Mouse (Mus musculus) kidney, postnatal 0 days (tissue): Measurements from ENCODE around the gene Il12rb1. TPM values are rescaled to one million over a fixed set of nuclear protein-coding genes. Genes with fewer than 3 reads are reported as not detected.
"Not testable (repeated sequence)": the region's sequence is repeated elsewhere in the genome, so short reads cannot be mapped to it uniquely, and the experiment has no call there.

Source experiments
- ATAC-seq: fragments of 200-750 bp; cut with Nextera tagmentation; replicated peaks from 2 replicates; pipeline ENCODE4 v1.8.0; 2017; ENCODE audit warnings: low read depth, moderate number of reproducible peaks, moderate TSS enrichment, moderate library complexity; ENCODE audit not compliant: low FRiP score
- DNase-seq: peaks from one replicate; pipeline ENCODE4 v3.0.0-alpha.2; 2016; ENCODE audit warnings: low spot score
- H3K27ac ChIP-seq: fragments of 300-500 bp; sonication (generic); 2 replicates; pipeline ENCODE4 v1.5.1; 2014; ENCODE audit warnings: mild to moderate bottlenecking
- H3K27me3 ChIP-seq: fragments of 300-500 bp; sonication (generic); 2 replicates; pipeline ENCODE4 v1.6.1; 2014; ENCODE audit warnings: low read length, mixed read lengths; ENCODE audit not compliant: insufficient read depth
- H3K36me3 ChIP-seq: fragments of 300-500 bp; sonication (generic); 2 replicates; pipeline ENCODE4 v1.6.1; 2014; ENCODE audit warnings: low read length, mixed read lengths; ENCODE audit not compliant: insufficient read depth
- H3K4me1 ChIP-seq: fragments of 300-500 bp; sonication (generic); replicated peaks from 2 replicates; pipeline ENCODE4 v1.6.1; 2014; ENCODE audit warnings: antibody characterized with exemption, low read length, mixed read lengths; ENCODE audit not compliant: insufficient read depth
- H3K4me2 ChIP-seq: fragments of 300-500 bp; sonication (generic); 2 replicates; pipeline ENCODE4 v1.6.1; 2014; ENCODE audit warnings: mild to moderate bottlenecking, low read length, moderate library complexity, mixed read lengths
- H3K4me3 ChIP-seq: fragments of 300-500 bp; sonication (generic); replicated peaks from 2 replicates; pipeline ENCODE4 v1.5.1; 2014; ENCODE audit warnings: low read depth, low read length
- H3K9ac ChIP-seq: fragments of 300-500 bp; sonication (generic); 2 replicates; pipeline ENCODE4 v1.6.1; 2014; ENCODE audit warnings: low read depth, low read length
- H3K9me3 ChIP-seq: fragments of 300-500 bp; sonication (generic); replicated peaks from 2 replicates; pipeline ENCODE4 v1.6.1; 2016; ENCODE audit warnings: low read length, inconsistent platforms, mixed read lengths
- CTCF ChIP-seq: IDR thresholded peaks from 2 replicates; pipeline ENCODE4 v1.5.1; 2016; ENCODE audit warnings: antibody characterized with exemption, low read depth, mild to moderate bottlenecking, moderate library complexity
- WGBS: fragments of 180-500 bp; shearing (Covaris S2); extraction: QIAGEN DNeasy Blood & Tissue Kit; methylation state at CpG from one replicate; pipeline ENCODE4 v1.1.7; 2014; 5-methylcytosine and 5-hydroxymethylcytosine counted together
- polyA plus RNA-seq: library from polyadenylated mRNA; unstranded; fragments of >200 nt; fragmentation: Nextera tagmentation; extraction: Ambion mirVana; gene quantifications from 2 replicates; pipeline ENCODE4 v1.2.1, GENCODE M21; 2015

Gene Il12rb1
- polyA plus RNA-seq, 1 experiment from 2014 or later: 0.09 TPM

DNA sequence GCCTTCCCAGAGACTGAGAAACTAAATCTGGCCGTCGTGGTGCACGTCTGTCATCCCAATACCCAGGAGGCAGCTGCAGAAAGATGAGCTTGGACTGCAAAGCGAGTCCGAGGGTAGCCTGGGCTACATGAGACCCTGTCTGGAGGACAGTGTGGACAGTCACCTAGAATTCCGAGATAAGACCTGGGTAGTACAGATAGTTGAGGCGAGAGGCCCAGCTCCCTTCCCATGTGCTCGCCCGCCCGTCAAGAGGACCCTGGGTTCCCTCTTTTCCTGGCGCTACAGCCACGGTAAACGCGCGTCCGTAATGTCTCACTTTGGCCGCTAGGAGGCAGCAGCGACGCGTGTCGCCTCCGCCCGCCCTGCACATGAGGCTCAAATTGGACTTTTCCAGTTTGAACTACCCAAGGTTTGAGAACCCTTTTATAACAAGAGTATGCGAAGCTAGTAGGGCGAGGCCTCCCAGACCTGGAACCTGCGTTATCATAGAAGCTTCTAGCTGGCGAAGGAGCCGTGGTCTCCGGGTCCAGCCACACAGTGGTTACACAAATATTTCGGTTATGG lies 13.2 kb downstream of the Il12rb1 start:
- peak; percentile 22; the same call in 1 of the 2 replicates for ATAC-seq
- DNase-seq: peak; percentile 83
- H3K4me1 ChIP-seq: no peaks in the 10 kb centered on the region
- 16% methylated on average over 30 of the region's 30 CpGs for WGBS
- H3K27me3 ChIP-seq: no peaks in the 10 kb centered on the region
- peak; percentile 96 for TF ChIP-seq CTCF
- no peaks in the 10 kb centered on the region for H3K36me3 ChIP-seq
- no peak overlapping the region for H3K27ac ChIP-seq
- H3K4me2 ChIP-seq: no peak overlapping the region
- no peaks in the 10 kb centered on the region for H3K9me3 ChIP-seq
- H3K9ac ChIP-seq: no peak overlapping the region
- H3K4me3 ChIP-seq: no peak overlapping the region

DNA sequence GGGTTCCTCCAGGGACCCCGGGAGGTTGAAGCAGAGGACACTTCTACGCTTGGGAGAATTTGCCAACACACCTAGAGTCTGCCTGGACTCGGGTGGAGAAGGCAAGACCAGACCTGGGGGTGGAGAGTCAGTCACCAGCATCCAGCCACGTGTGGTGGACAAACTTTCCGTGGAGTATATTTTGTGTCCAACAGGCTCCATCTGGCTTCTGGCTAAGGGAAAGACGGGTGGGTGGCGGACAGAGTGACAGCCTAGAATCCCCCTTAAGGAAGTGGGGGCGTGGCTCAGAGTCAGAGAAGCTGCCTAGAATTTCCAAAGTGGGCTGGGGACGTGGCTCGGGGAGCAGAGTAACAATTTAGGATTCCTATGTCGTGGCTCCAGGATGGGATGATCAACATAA lies 13.7 kb downstream of the Il12rb1 start:
- no peak overlapping the region for H3K4me2 ChIP-seq
- H3K4me1 ChIP-seq: no peaks in the 10 kb centered on the region
- no peak overlapping the region for H3K4me3 ChIP-seq
- no peak overlapping the region for H3K9ac ChIP-seq
- DNase-seq: no peak
- ATAC-seq: no peak
- no peaks in the 10 kb centered on the region for H3K36me3 ChIP-seq
- 38% methylated on average over 11 of the region's 11 CpGs for WGBS
- TF ChIP-seq CTCF: no peak
- H3K9me3 ChIP-seq: no peaks in the 10 kb centered on the region
- no peaks in the 10 kb centered on the region for H3K27me3 ChIP-seq
- no peak overlapping the region for H3K27ac ChIP-seq

DNA sequence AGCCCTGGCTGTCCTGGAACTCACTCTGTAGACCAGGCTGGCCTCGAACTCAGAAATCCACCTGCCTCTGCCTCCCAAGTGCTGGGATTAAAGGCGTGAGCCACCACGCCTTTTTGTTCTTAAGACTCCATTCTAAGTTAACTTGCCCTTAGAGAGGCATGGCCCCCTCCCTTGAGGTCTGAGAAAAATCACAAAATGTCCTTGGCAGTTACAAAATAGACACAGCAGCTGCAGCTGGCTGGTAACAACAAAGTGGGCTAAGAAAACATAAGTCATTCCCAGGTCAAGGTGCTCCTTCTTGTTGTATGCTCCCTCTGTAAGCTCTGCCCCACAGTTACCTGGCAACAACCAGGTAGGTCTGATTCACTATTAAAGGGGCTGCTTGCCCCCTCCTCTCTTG lies 14.3 kb downstream of the Il12rb1 start:
- H3K4me2 ChIP-seq, H3K27me3 ChIP-seq, H3K9me3 ChIP-seq, H3K27ac ChIP-seq, ATAC-seq, H3K9ac ChIP-seq, H3K4me1 ChIP-seq, H3K36me3 ChIP-seq, DNase-seq, H3K4me3 ChIP-seq: not testable (repeated sequence)
- WGBS: 78% methylated on average over 3 of the region's 3 CpGs

DNA sequence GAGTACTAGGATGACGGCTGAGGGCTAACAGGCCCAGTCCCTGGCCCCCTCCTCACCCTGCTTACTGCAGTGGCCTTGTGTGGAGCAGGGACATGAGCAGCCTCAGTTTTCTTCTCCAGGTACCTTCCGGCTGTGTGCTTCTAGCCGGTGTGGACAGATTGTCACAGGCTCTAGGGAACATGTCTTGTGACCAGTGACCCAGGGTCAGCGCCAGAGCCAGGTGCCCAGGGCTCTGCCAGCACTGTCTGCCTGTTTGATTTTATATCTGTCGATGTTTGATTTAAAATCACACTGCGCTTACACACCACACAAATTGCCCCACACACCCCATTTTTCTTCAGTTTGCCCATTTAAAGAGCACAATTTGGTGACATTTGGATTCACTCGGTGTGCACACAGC lies 15.6 kb downstream of the Il12rb1 start:
- no peak for TF ChIP-seq CTCF
- H3K4me2 ChIP-seq: no peak overlapping the region
- H3K9ac ChIP-seq: no peak overlapping the region
- H3K27me3 ChIP-seq: no peaks in the 10 kb centered on the region
- H3K9me3 ChIP-seq: no peaks in the 10 kb centered on the region
- H3K36me3 ChIP-seq: no peaks in the 10 kb centered on the region
- H3K4me1 ChIP-seq: no peaks in the 10 kb centered on the region
- no peak overlapping the region for H3K4me3 ChIP-seq
- DNase-seq (no peak), ATAC-seq (no peak)
- WGBS: 92% methylated on average over 7 of the region's 7 CpGs
- no peak overlapping the region for H3K27ac ChIP-seq

DNA sequence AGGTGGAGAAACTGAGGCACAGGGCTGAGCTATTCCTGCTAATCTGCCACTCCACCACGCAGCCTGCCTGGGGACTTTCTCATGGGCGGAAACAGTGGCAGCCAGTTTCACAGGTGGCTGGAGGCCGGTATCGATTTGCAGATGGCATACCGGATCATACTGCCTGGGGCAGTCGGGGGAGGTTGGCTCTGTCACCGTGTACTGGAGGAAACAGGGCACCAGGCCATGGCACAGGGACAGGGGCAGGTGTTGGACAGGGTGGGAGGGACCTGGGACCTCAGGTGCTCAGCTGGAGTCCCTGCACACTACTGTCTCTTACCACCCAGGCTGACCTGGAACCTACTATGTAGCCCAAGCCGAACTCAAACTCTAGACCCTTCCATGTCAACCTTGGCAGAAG lies 17.6 kb downstream of the Il12rb1 start:
- DNase-seq: no peak
- H3K4me2 ChIP-seq: no peak overlapping the region
- H3K9me3 ChIP-seq: no peaks in the 10 kb centered on the region
- H3K36me3 ChIP-seq: no peaks in the 10 kb centered on the region
- no peak overlapping the region for H3K9ac ChIP-seq
- TF ChIP-seq CTCF: no peak
- no peaks in the 10 kb centered on the region for H3K4me1 ChIP-seq
- ATAC-seq: no peak
- no peak overlapping the region for H3K27ac ChIP-seq
- 55% methylated on average over 8 of the region's 8 CpGs for WGBS
- no peaks in the 10 kb centered on the region for H3K27me3 ChIP-seq
- no peak overlapping the region for H3K4me3 ChIP-seq

DNA sequence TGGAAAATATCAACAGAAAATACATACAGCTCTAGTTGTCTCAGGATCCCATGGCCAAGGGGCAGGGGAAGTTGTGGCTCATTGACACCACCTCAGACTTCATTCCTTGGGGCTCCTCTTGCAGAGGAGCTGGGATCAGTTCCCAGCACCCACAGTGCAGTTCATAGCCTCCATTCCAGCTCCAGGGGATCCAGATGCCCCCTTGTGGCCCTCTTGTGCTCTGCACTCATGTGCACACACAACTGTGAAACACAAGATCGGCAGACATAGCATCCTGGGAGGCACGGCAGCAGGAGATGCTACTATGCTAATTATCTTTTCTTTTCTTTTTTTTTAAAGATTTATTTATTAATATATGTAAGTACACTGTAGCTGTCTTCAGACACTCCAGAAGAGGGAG lies 18.8 kb downstream of the Il12rb1 start:
- peak; percentile 18; the same call in 1 of the 2 replicates for TF ChIP-seq CTCF
- no peaks in the 10 kb centered on the region for H3K4me1 ChIP-seq
- WGBS: 96% methylated on average over 2 of the region's 2 CpGs
- no peak overlapping the region for H3K4me2 ChIP-seq
- no peak for DNase-seq
- H3K27ac ChIP-seq: no peak overlapping the region
- no peaks in the 10 kb centered on the region for H3K36me3 ChIP-seq
- H3K9me3 ChIP-seq: no peaks in the 10 kb centered on the region
- H3K4me3 ChIP-seq: no peak overlapping the region
- H3K27me3 ChIP-seq: no peaks in the 10 kb centered on the region
- ATAC-seq: no peak
- no peak overlapping the region for H3K9ac ChIP-seq

DNA sequence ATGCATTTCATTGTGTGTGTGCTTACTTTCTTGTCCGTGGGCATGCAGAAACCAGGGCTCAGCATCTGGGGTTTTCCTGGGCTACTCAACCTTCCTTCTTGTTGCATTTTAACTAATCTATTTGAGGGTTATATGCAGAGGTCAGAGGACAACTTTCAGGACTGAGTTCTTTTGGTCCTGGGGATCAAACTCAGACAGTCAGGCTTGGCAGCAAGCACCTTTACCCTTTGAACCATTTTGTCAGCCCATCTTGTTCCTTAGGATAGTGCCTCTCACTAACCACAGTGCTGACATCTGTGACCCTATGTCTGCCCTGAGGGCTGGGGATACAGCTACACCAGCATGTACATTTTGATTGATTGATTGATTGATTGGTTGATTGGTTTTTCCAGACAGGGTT lies 19.5 kb downstream of the Il12rb1 start:
- Histone ChIP-seq H3K9me3 (no peaks in the 10 kb centered on the region), H3K36me3 (no peaks in the 10 kb centered on the region), H3K4me3 (no peak overlapping the region), H3K4me1 (peaks cover 4% of the 10 kb centered on the region; the same call in 1 of the 2 replicates), H3K27ac (no peak overlapping the region), H3K9ac (no peak overlapping the region), H3K27me3 (no peaks in the 10 kb centered on the region), H3K4me2 (no peak overlapping the region)
- no peak for TF ChIP-seq CTCF
- ATAC-seq (no peak), DNase-seq (no peak)
- WGBS: 91% methylated on average over 1 of the region's 1 CpGs
